Mouse (Mus musculus): ENCODE measurements at regions not wholly inside any gene's neighbourhood (a gene's known extent, or its start where the extent isn't known, plus 50 kb on each side); places are given as distances from the start of the nearest gene placed in this dataset.

GRCm38 (mm10) chr7:134436917-134437316 lies 51.5 kb upstream of the D7Ertd443e start:
- ATAC-seq (ENCODE audit: insufficient number of reproducible peaks, low FRiP score, low TSS enrichment, low read depth) = no peak
- Histone ChIP-seq H3K4me2 (replicated peaks) (no peak overlapping the region), H3K27ac (replicated peaks) (no peak overlapping the region), H3K4me1 (no peaks in the 10 kb centered on the region), H3K27me3 (no peaks in the 10 kb centered on the region), H3K4me3 (replicated peaks) (no peak overlapping the region), H3K36me3 (no peaks in the 10 kb centered on the region), H3K9ac (no peak overlapping the region), H3K9me3 (replicated peaks) (no peaks in the 10 kb centered on the region)
- WGBS = 94% methylated on average over 3 of the region's 3 CpGs

GRCm38 (mm10) chr7:134439281-134439680 lies 53.8 kb upstream of the D7Ertd443e start:
- Histone ChIP-seq H3K9me3 (replicated peaks) (no peaks in the 10 kb centered on the region), H3K9ac (no peak overlapping the region), H3K27me3 (no peaks in the 10 kb centered on the region), H3K4me2 (replicated peaks) (no peak overlapping the region), H3K4me3 (replicated peaks) (no peak overlapping the region), H3K4me1 (no peaks in the 10 kb centered on the region), H3K36me3 (no peaks in the 10 kb centered on the region), H3K27ac (replicated peaks) (no peak overlapping the region)
- WGBS = 85% methylated on average over 5 of the region's 5 CpGs
- no peak for ATAC-seq (ENCODE audit: insufficient number of reproducible peaks, low FRiP score, low TSS enrichment, low read depth)

GRCm38 (mm10) chr7:134445008-134445806 lies 59.7 kb upstream of the D7Ertd443e start:
- H3K9ac ChIP-seq = no peak overlapping the region
- no peak overlapping the region for H3K4me3 ChIP-seq (replicated peaks)
- ATAC-seq (ENCODE audit: insufficient number of reproducible peaks, low FRiP score, low TSS enrichment, low read depth) = no peak
- no peak overlapping the region for H3K27ac ChIP-seq (replicated peaks)
- WGBS = 61% methylated on average over 8 of the region's 8 CpGs
- no peak overlapping the region for H3K4me2 ChIP-seq (replicated peaks)
- no peaks in the 10 kb centered on the region for H3K27me3 ChIP-seq
- H3K36me3 ChIP-seq = no peaks in the 10 kb centered on the region
- no peaks in the 10 kb centered on the region for H3K4me1 ChIP-seq
- no peaks in the 10 kb centered on the region for H3K9me3 ChIP-seq (replicated peaks)

GRCm38 (mm10) chr7:134447648-134448202 lies 62.3 kb upstream of the D7Ertd443e start:
- H3K4me3 ChIP-seq (replicated peaks) = no peak overlapping the region
- no peaks in the 10 kb centered on the region for H3K9me3 ChIP-seq (replicated peaks)

GRCm38 (mm10) chr7:134448831-134449230 lies 63.4 kb upstream of the D7Ertd443e start:
- no peak overlapping the region for H3K4me3 ChIP-seq (replicated peaks)
- WGBS = 94% methylated on average over 2 of the region's 2 CpGs
- no peaks in the 10 kb centered on the region for H3K27me3 ChIP-seq
- no peak for ATAC-seq (ENCODE audit: insufficient number of reproducible peaks, low FRiP score, low TSS enrichment, low read depth)
- no peaks in the 10 kb centered on the region for H3K36me3 ChIP-seq
- H3K9me3 ChIP-seq (replicated peaks) = no peaks in the 10 kb centered on the region
- no peak overlapping the region for H3K9ac ChIP-seq
- no peaks in the 10 kb centered on the region for H3K4me1 ChIP-seq
- no peak overlapping the region for H3K27ac ChIP-seq (replicated peaks)
- no peak overlapping the region for H3K4me2 ChIP-seq (replicated peaks)

More at GRCm38 (mm10) chr7:134447648-134448202, 62.3 kb upstream of the D7Ertd443e start:
- Histone ChIP-seq H3K27ac (replicated peaks) (no peak overlapping the region), H3K36me3 (no peaks in the 10 kb centered on the region), H3K4me2 (replicated peaks) (no peak overlapping the region), H3K27me3 (no peaks in the 10 kb centered on the region), H3K9ac (no peak overlapping the region), H3K4me1 (no peaks in the 10 kb centered on the region)
- no peak for ATAC-seq (ENCODE audit: insufficient number of reproducible peaks, low FRiP score, low TSS enrichment, low read depth)

- H3K27ac ChIP-seq (replicated peaks) = no peak overlapping the region
- WGBS = 67% methylated on average over 3 of the region's 3 CpGs
- ATAC-seq (ENCODE audit: insufficient number of reproducible peaks, low FRiP score, low TSS enrichment, low read depth) = no peak
These were observed 77.2 kb upstream of the D7Ertd443e start for GRCm38 (mm10) chr7:134462677-134463076.

GRCm38 (mm10) chr7:134463380-134463779 lies 77.9 kb upstream of the D7Ertd443e start:
- 93% methylated on average over 4 of the region's 4 CpGs for WGBS

More at GRCm38 (mm10) chr7:134462677-134463076, 77.2 kb upstream of the D7Ertd443e start:
- no peaks in the 10 kb centered on the region for H3K36me3 ChIP-seq
- H3K4me3 ChIP-seq (replicated peaks) = no peak overlapping the region
- no peak overlapping the region for H3K4me2 ChIP-seq (replicated peaks)
- H3K9me3 ChIP-seq (replicated peaks) = no peaks in the 10 kb centered on the region
- H3K9ac ChIP-seq = no peak overlapping the region
- H3K27me3 ChIP-seq = no peaks in the 10 kb centered on the region
- no peaks in the 10 kb centered on the region for H3K4me1 ChIP-seq

GRCm38 (mm10) chr7:134467216-134467615 lies 81.8 kb upstream of the D7Ertd443e start:
- H3K36me3 ChIP-seq = no peaks in the 10 kb centered on the region
- WGBS = 80% methylated on average over 3 of the region's 3 CpGs
- H3K4me2 ChIP-seq (replicated peaks) = no peak overlapping the region
- H3K4me1 ChIP-seq = no peaks in the 10 kb centered on the region
- no peak for ATAC-seq (ENCODE audit: insufficient number of reproducible peaks, low FRiP score, low TSS enrichment, low read depth)
- H3K27ac ChIP-seq (replicated peaks) = no peak overlapping the region
- no peak overlapping the region for H3K4me3 ChIP-seq (replicated peaks)
- no peak overlapping the region for H3K9ac ChIP-seq
- no peaks in the 10 kb centered on the region for H3K9me3 ChIP-seq (replicated peaks)
- H3K27me3 ChIP-seq = no peaks in the 10 kb centered on the region

More at GRCm38 (mm10) chr7:134463380-134463779, 77.9 kb upstream of the D7Ertd443e start:
- Histone ChIP-seq H3K27ac (replicated peaks) (no peak overlapping the region), H3K4me1 (no peaks in the 10 kb centered on the region), H3K4me2 (replicated peaks) (no peak overlapping the region), H3K9me3 (replicated peaks) (no peaks in the 10 kb centered on the region), H3K27me3 (no peaks in the 10 kb centered on the region), H3K36me3 (no peaks in the 10 kb centered on the region), H3K9ac (no peak overlapping the region), H3K4me3 (replicated peaks) (no peak overlapping the region)
- no peak for ATAC-seq (ENCODE audit: insufficient number of reproducible peaks, low FRiP score, low TSS enrichment, low read depth)

GRCm38 (mm10) chr7:134471286-134471685 lies 85.8 kb upstream of the D7Ertd443e start:
- no peak for ATAC-seq (ENCODE audit: insufficient number of reproducible peaks, low FRiP score, low TSS enrichment, low read depth)
- Histone ChIP-seq H3K9me3 (replicated peaks) (no peaks in the 10 kb centered on the region), H3K4me3 (replicated peaks) (no peak overlapping the region), H3K9ac (no peak overlapping the region), H3K4me1 (no peaks in the 10 kb centered on the region), H3K36me3 (no peaks in the 10 kb centered on the region), H3K27me3 (no peaks in the 10 kb centered on the region), H3K27ac (replicated peaks) (no peak overlapping the region), H3K4me2 (replicated peaks) (no peak overlapping the region)
- WGBS = 27% methylated on average over 2 of the region's 2 CpGs

- H3K9me3 ChIP-seq (replicated peaks) = no peaks in the 10 kb centered on the region
- H3K27me3 ChIP-seq = no peaks in the 10 kb centered on the region
- no peak overlapping the region for H3K4me2 ChIP-seq (replicated peaks)
- WGBS = 57% methylated on average over 4 of the region's 4 CpGs
- H3K36me3 ChIP-seq = no peaks in the 10 kb centered on the region
- no peak overlapping the region for H3K4me3 ChIP-seq (replicated peaks)
- no peak overlapping the region for H3K27ac ChIP-seq (replicated peaks)
- no peak for ATAC-seq (ENCODE audit: insufficient number of reproducible peaks, low FRiP score, low TSS enrichment, low read depth)
- no peaks in the 10 kb centered on the region for H3K4me1 ChIP-seq
- no peak overlapping the region for H3K9ac ChIP-seq
These were observed 105.9 kb upstream of the D7Ertd443e start for GRCm38 (mm10) chr7:134491326-134491725.

GRCm38 (mm10) chr7:134497219-134497618 lies 111.8 kb upstream of the D7Ertd443e start:
- Histone ChIP-seq H3K9me3 (replicated peaks) (no peaks in the 10 kb centered on the region), H3K36me3 (no peaks in the 10 kb centered on the region), H3K9ac (no peak overlapping the region), H3K27ac (replicated peaks) (no peak overlapping the region), H3K4me1 (peaks cover 12% of the 10 kb centered on the region), H3K27me3 (no peaks in the 10 kb centered on the region), H3K4me2 (replicated peaks) (no peak overlapping the region), H3K4me3 (replicated peaks) (no peak overlapping the region)
- ATAC-seq (ENCODE audit: insufficient number of reproducible peaks, low FRiP score, low TSS enrichment, low read depth) = no peak
- 51% methylated on average over 11 of the region's 11 CpGs for WGBS

- Histone ChIP-seq H3K9ac (no peak overlapping the region), H3K27me3 (no peaks in the 10 kb centered on the region), H3K9me3 (replicated peaks) (no peaks in the 10 kb centered on the region), H3K4me2 (replicated peaks) (no peak overlapping the region), H3K4me1 (peaks cover 12% of the 10 kb centered on the region), H3K36me3 (no peaks in the 10 kb centered on the region), H3K4me3 (replicated peaks) (no peak overlapping the region), H3K27ac (replicated peaks) (no peak overlapping the region)
- 48% methylated on average over 4 of the region's 4 CpGs for WGBS
- ATAC-seq (ENCODE audit: insufficient number of reproducible peaks, low FRiP score, low TSS enrichment, low read depth) = no peak
These were observed 112.4 kb upstream of the D7Ertd443e start for GRCm38 (mm10) chr7:134497870-134498269.

All from embryonic facial prominence, embryonic 15.5 days (tissue).